Mouse (Mus musculus): Measurements from ENCODE around the gene Prkaca. TPM values are rescaled to one million over a fixed set of nuclear protein-coding genes. Genes with fewer than 3 reads are reported as not detected.

The Prkaca gene
- total and polyA plus RNA-seq, 3 experiments: 24.7 to 74.9 TPM; not detected in 1

DNA sequence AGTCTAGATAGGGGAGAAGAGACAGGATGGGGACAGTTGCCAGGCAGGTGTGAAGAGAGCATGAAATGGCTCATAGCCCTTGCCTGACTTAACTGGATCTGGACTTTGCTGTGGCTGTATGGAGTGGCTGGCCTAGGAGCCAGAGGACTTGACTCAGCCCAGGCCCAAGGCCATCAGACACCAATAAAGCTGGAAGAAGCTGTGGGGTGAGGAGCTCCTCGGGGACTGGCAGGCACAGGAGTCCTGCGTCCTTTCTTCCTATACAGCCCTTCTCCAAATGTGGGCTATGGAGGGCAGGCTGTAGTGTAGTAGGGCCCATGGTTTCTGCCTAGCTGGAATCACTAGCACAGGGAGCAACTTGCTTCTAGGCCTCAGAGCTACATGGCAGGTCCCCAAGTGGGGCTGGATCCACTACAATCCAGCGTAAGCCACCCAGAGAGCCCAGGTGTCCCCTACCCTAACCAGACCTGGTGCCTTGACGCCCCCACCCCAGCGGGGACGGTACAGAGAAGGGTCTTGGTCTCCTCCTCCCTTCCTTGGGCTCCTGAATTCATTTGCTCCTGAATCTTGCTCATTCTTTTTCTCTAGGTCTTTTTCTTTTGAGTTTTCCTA lies 31.6 kb upstream of the Prkaca start:
- no peaks in the 10 kb centered on the region for H3K79me2 ChIP-seq (ENCODE audit: control insufficient read depth, insufficient read depth, low read length, poor library complexity)
- no peaks in the 10 kb centered on the region for H3K4me1 ChIP-seq (ENCODE audit: control insufficient read depth in 1 of 2, insufficient read depth in 2 of 2, low read length in 2 of 2)
- DNase-seq (ENCODE audit: low read depth, low spot score): no peak
- TF ChIP-seq ELF1 (IDR thresholded peaks at IDR 0.05; ENCODE audit: low read depth, low read length) (no peak), RAD21 (IDR thresholded peaks at IDR 0.05; ENCODE audit: low read depth, low read length) (no peak), JUND (IDR thresholded peaks at IDR 0.05; ENCODE audit: low read depth, low read length) (no peak), POLR2A (IDR thresholded peaks at IDR 0.05; ENCODE audit: control insufficient read depth in 1 of 2, insufficient read depth in 1 of 2, low read depth in 1 of 2, low read length in 2 of 2, poor library complexity in 1 of 2) (no peak), NRF1 (IDR thresholded peaks at IDR 0.05; ENCODE audit: insufficient read depth, low read depth, low read length, poor library complexity, severe bottlenecking) (no peak), MAX (IDR thresholded peaks at IDR 0.05; ENCODE audit: low read length) (no peak), TCF12 (IDR thresholded peaks at IDR 0.05; ENCODE audit: low read depth, low read length) (no peak), MAFK (IDR thresholded peaks at IDR 0.05; ENCODE audit: borderline replicate concordance, low read depth, low read length) (no peak), BHLHE40 (IDR thresholded peaks at IDR 0.05; ENCODE audit: borderline replicate concordance, low read depth, low read length) (no peak), MAZ (IDR thresholded peaks at IDR 0.05; ENCODE audit: low read depth, low read length) (no peak), CHD2 (IDR thresholded peaks at IDR 0.05; ENCODE audit: low read length) (no peak), USF1 (IDR thresholded peaks at IDR 0.05; ENCODE audit: low read depth, low read length) (no peak), POLR2AphosphoS5 (IDR thresholded peaks at IDR 0.05; ENCODE audit: borderline replicate concordance, low read depth, low read length) (no peak), TAL1 (IDR thresholded peaks at IDR 0.05; ENCODE audit: low read length) (no peak), RCOR1 (IDR thresholded peaks at IDR 0.05; ENCODE audit: low read depth, low read length) (no peak), EP300 (IDR thresholded peaks at IDR 0.05; ENCODE audit: low read depth in 1 of 2, low read length in 2 of 2) (no peak), POLR2AphosphoS2 (IDR thresholded peaks at IDR 0.05; ENCODE audit: low read length) (no peak), UBTF (IDR thresholded peaks at IDR 0.05; ENCODE audit: borderline replicate concordance, insufficient read depth, low read depth, low read length) (no peak), GABPA (IDR thresholded peaks at IDR 0.05; ENCODE audit: low read depth, low read length) (no peak)
- H3K36me3 ChIP-seq (ENCODE audit: control insufficient read depth in 1 of 2, insufficient read depth in 2 of 2, low read length in 2 of 2): no peaks in the 10 kb centered on the region
- no peak overlapping the region for H3K9ac ChIP-seq (ENCODE audit: control insufficient read depth, low read depth, low read length, poor library complexity, severe bottlenecking)
- no peaks in the 10 kb centered on the region for H3K9me3 ChIP-seq (replicated peaks; ENCODE audit: insufficient read depth, low read length)
- no peaks in the 10 kb centered on the region for H3K27me3 ChIP-seq (ENCODE audit: control insufficient read depth in 1 of 2, insufficient read depth in 2 of 2, low read length in 2 of 2)
- H3K4me3 ChIP-seq (ENCODE audit: control insufficient read depth in 1 of 2, insufficient read depth in 1 of 2, low read depth in 2 of 2, low read length in 2 of 2): no peak overlapping the region
- H3K27ac ChIP-seq (ENCODE audit: control insufficient read depth, low read depth, low read length): no peak overlapping the region

DNA sequence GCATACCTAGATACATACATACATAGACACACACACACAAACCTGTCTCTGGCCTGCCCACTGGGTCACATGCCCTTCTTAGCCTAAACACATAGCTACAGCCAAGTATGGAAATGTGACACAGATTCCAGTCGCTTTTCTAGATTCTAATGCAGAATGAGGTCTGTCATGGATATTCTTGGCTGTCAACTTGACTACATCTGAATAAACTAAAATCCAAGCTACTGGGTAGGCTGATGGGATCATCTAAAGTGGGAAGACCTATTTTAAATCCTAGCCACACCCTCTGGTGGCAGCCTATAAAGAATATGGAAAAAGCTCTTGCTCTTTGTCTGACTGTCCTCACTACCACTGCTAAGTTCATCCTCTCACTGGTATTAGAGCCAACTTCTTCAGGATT lies 30.3 kb upstream of the Prkaca start:
- H3K79me2 ChIP-seq (ENCODE audit: control insufficient read depth, insufficient read depth, low read length, poor library complexity): no peaks in the 10 kb centered on the region
- no peaks in the 10 kb centered on the region for H3K4me1 ChIP-seq (ENCODE audit: control insufficient read depth in 1 of 2, insufficient read depth in 2 of 2, low read length in 2 of 2)
- H3K27ac ChIP-seq (ENCODE audit: control insufficient read depth, low read depth, low read length): no peak overlapping the region
- no peaks in the 10 kb centered on the region for H3K9me3 ChIP-seq (replicated peaks; ENCODE audit: insufficient read depth, low read length)
- H3K9ac ChIP-seq (ENCODE audit: control insufficient read depth, low read depth, low read length, poor library complexity, severe bottlenecking): no peak overlapping the region
- TF ChIP-seq E2F4 (IDR thresholded peaks at IDR 0.05; ENCODE audit: borderline replicate concordance, low read depth, low read length) (no peak), POLR2AphosphoS5 (IDR thresholded peaks at IDR 0.05; ENCODE audit: borderline replicate concordance, low read depth, low read length) (no peak), NRF1 (IDR thresholded peaks at IDR 0.05; ENCODE audit: insufficient read depth, low read depth, low read length, poor library complexity, severe bottlenecking) (no peak), MYB (IDR thresholded peaks at IDR 0.05; ENCODE audit: low read depth, low read length) (no peak), ETS1 (IDR thresholded peaks at IDR 0.05; ENCODE audit: low read depth, low read length) (no peak), MXI1 (IDR thresholded peaks at IDR 0.05; ENCODE audit: low read depth, low read length) (no peak), NELFE (IDR thresholded peaks at IDR 0.05; ENCODE audit: low read depth, low read length) (no peak), TCF12 (IDR thresholded peaks at IDR 0.05; ENCODE audit: low read depth, low read length) (no peak), RCOR1 (IDR thresholded peaks at IDR 0.05; ENCODE audit: low read depth, low read length) (no peak), KAT2A (conservative IDR thresholded peaks at IDR 0.05; ENCODE audit: low read depth, low read length) (no peak)
- H3K4me3 ChIP-seq (ENCODE audit: control insufficient read depth in 1 of 2, insufficient read depth in 1 of 2, low read depth in 2 of 2, low read length in 2 of 2): no peak overlapping the region
- DNase-seq (ENCODE audit: low read depth, low spot score): no peak
- no peaks in the 10 kb centered on the region for H3K27me3 ChIP-seq (ENCODE audit: control insufficient read depth in 1 of 2, insufficient read depth in 2 of 2, low read length in 2 of 2)
- H3K36me3 ChIP-seq (ENCODE audit: control insufficient read depth in 1 of 2, insufficient read depth in 2 of 2, low read length in 2 of 2): no peaks in the 10 kb centered on the region

Data from MEL (cell line).